Mouse (Mus musculus) retina, postnatal 1 day (tissue): ENCODE measurements at regions not wholly inside any gene's neighbourhood (a gene's known extent, or its start where the extent isn't known, plus 50 kb on each side); places are given as distances from the start of the nearest gene placed in this dataset.
A peak's percentile ranks its signal among the peaks of the same experiment; 100 is the strongest.

Source experiments
- DNase-seq: peaks from one replicate; pipeline ENCODE4 v3.0.0-alpha.2; 2012

DNA sequence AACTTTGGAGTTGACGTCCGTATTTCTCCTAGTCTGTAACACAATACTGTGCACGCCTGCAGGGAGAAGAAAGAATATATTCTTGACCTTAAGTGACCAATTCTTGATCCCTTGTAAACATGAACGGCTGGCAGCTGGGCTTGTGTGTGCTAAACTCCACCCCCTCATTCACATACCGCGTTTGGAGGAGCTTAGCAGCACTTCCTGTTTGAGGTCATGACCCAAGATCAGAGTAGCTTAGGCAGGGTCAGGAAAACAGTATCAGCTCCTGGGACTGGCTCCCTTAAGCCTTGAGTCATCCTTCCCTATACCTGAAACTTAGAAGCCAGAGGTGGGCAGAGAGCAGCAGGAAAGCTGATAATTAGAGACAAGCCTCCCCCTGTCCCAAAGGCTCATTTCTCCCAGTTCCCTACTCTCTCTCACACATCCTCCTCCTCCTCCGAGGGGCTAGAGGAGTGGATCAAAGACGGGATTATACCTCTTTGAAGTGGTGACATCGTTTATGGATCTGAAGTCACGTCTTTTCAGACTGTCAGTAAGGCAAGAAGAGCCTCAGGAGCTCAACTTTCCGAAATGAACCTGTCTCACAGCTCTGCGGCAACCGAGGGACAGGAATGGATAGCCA, 127.3 kb upstream of the Zfand5 start:
- peak; percentile 73 for DNase-seq

DNA sequence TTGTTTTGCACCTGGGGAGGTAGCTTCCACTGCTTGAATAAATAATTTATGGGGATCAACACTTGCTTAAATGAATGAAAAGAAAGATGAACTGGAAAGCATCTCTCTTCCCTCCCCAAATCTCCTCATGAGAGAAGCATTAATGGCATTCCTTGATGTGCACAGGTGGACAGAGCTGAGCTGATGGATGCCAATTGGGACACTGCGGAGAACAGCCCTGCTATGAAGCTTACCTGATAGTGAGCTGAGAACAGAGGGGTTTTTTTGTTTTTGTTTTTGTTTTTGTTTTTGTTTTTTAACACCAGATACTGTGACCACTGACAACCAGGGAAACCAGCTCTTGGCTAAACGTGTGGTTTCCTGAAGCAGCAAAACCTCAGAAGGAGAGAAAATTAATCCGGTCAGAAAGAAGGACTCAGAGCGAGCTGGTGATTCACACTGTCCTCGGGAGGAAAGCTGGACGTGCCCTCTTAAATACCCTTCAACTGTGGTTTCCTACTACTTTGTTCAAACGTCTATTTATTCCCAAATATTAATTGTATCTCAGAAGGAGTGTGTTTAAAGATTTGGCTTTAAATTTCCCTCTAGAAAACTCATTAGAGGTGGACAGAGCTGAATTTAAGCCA, 128.0 kb upstream of the Zfand5 start:
- DNase-seq = no peak

DNA sequence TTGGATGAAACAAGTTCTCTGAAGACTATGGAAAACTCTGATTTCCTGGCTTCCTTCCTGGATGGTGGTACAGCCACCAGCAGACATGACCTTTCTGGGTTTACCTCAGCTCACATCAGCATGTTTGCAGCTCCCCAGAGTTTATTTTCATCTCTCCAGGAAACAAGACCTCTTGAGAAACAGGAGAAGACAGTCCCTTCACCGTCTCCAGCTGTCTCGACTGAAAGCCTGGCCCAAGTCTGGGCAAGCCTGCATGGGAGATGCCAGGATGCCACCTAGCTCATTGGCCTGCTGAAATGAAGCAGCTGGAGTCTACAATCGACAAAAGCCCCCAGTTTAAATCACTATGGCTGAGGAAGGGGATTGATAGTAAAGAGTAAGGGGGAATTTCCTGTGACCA, 131.6 kb upstream of the Zfand5 start:
- no peak for DNase-seq

DNA sequence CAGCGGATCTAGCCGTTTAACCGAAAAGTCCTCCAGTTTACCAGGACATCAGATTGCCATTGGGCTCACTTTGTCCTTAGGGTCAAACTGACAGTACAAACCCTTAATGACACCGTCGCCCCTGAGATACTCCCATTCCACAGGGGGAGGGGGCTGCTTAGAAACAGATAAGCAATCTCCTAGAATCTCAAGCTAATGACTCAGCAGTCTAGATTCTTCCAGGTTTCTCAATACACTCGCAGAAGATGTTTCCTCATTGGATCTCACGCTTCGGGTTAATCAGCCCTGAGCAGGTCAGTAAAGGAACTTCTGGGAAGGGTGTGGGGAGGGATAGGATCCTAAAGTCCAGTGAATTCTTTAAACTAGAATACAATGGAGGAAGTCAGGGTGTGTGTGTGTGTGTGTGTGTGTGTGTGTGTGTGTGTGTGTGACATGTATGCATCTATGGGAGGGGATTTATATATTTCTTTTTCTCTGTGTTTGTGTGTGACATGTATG, 133.0 kb upstream of the Zfand5 start:
- peak; percentile 42 for DNase-seq

DNA sequence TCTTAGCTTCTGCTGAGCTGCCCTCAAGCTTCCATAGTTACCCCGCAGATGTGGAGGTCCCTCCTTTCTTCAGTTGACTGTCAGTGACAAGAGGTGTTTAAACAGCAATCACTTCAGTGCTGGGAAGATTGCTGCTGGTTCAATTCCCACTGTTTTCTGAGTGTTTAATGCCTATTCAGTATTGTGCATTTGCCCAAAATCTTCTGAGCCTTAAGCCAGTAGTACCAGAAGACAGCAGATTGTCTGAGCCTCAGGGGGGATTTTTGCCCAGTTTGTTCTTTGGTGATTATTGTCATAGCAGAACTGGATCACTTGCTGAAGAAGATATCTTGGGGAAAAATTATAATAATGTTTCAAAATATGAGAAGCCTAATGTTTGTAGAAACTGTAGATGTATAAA, 135.3 kb upstream of the Zfand5 start:
- DNase-seq = no peak

DNA sequence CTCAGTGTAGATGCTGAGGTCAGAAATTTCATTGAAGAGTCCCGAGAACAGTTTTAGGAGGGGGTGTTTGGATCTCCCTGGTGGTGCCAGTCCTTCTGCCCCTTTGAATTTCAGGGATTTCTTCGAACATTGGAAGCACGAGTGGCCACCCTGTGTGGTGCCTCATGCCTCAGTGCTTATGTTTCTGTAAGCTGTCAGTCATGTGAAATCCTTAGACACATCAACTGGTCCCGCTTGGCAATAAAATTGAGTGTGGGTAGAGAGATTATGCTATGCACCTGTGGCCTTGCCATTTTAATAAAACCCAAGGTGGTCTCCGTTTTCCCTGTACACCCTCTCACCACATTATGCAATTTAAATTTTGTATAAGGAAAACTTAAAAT, 136.1 kb upstream of the Zfand5 start:
- DNase-seq = no peak

DNA sequence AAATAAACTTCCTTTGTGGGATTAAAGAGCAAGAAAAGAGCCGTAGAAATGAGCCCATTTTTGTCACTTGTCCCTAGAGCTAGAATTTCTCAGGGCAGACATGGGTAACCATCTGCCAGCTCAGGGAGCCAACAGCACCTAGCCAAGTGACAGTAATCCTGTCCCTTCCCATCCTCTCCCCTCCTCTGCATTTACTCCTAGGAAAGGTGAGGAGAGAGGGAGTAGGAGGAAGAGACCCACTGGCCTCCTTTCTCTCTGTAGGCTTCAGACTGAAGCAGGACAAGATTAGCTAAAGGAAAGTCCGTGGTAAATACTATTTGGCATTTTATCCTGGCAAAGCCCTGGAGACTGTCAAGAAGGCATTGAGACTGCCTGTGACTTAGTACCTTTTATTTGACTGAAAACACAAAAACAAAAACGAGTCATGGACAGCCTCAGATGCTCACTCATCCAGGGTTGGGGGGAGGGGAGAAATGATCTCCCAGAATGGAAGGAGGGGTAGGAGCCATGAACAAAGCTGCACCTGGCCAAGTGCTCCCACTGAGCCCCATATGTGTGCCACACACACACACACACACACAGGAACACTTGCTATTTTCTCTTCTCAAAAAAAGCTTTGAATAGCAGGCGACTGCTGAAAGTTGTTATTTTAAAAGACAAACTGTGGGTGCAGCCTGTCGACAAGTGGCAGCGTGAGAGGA, 136.6 kb upstream of the Zfand5 start:
- DNase-seq = peak; percentile 44

DNA sequence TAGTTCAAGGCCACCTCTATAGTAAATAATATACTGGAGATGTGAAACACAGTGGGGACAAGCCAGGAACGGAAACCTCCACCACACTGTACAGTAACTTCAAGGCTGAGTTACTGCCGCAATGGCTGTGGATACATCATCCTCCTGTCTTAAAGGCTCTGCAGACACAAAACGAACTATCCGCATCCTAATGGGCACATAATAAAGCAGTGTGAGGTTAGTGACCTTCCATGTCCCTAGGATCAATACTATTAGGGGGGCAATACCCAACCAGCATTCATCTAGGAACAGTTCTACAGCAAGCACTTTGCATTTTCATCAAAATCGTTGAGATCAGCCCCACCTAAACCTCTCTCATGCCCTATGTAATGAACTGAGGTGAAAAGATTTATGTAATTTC, 142.4 kb upstream of the Zfand5 start:
- DNase-seq = no peak

DNA sequence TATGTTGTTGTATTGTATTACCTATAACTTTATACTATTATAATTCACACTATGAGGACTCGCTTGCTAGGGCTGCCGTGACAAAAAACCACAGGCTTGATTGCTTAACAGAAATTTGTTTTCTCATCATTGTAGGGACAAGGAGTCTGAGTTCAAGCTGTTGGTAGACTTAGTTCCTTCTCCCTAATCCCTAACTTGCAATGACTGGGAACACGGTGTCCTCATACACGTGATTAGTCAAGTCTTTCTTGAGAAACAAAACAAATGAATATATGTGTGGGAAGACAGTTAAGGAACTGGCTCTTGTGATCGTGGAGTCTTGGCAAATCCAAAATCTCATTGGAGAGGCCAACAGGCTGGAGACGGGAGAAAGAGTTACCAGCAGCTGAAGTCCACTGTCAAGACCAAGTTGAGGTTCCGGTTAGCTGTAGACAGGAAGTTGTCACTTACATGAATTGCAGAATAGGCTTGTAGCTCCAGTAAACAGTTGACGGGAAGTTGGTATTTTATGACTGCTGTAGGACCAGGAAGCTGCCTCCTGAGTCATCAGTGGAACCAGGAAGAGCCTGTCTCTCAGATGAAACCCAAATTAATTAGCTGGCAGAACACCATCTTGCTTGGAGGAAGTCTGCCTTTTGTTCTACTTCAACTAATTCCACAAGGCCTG, 144.9 kb upstream of the Zfand5 start:
- DNase-seq = no peak

DNA sequence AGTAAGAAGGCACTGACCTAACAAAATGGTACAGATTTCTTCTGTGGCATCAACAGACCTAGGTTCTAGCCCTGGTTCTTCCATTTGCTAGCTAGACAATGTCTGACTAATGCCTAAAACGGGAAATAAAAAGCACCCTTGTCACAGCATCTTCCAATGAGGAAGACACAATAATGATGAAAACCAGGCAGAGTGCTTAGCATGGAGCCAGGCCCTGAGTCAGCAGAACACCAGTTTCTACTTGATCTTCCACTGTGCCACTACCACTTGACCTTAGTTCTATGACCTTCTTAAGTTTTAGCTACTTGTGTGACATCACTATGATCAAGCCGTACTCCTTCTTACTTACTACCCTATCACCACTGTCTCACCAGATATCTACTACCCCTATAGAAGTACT, 145.4 kb upstream of the Zfand5 start:
- no peak for DNase-seq

DNA sequence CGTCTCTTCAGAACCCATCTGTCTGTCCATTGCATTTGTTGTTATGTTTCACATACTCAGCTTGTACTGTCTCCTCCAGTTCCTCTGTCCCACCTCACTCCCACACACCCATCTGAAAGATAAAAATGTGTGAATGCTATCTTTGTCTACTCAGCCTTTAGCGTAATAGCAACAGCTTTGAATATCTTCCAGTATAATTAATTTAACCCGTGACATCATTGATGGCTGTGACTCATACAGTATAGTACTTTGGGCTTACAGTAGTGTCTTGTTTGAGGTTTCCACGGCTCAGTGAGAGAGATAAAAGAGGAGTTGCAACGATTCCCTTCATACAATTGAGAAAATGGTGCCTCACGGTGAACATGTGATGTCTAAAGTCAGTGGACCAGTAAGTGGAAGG, 152.6 kb upstream of the Zfand5 start:
- no peak for DNase-seq

DNA sequence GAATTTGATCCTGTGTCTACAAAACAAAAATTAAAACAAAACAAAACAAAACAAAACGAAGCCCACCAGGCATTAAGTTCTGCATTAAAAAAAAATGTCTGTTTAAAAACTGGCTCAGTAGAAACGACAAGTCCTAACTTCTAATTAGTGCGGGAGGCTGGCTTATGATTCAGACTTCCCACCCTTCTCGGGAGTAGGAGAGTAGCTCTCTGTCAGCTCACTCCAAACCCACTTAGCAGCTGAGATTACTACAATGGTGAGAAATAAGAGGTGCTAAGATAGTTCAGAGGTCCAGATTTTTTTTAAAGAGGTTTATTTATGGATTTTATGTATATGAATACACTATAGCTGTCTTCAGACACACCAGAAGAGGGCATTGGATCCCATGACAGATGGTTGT, 153.3 kb upstream of the Zfand5 start:
- DNase-seq = no peak

DNA sequence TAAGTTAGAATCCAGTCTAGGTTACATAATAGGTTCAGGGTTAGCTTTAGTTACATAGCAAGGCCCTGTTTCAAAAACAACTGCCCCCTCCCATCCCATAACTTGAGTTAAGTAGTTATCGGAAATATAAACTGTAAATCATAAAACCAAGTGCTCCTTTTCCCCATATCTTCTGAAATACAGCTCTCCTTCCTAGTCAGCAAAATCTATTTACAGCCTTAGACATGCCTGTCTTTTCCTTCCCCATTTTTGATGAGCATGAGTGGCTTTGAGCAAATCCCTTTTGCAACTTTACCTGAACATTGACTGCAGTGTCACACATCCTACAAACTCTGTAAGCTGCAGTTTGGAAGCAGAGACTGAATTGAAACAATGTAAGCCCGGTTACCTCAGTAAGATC, 156.4 kb upstream of the Zfand5 start:
- DNase-seq = no peak

DNA sequence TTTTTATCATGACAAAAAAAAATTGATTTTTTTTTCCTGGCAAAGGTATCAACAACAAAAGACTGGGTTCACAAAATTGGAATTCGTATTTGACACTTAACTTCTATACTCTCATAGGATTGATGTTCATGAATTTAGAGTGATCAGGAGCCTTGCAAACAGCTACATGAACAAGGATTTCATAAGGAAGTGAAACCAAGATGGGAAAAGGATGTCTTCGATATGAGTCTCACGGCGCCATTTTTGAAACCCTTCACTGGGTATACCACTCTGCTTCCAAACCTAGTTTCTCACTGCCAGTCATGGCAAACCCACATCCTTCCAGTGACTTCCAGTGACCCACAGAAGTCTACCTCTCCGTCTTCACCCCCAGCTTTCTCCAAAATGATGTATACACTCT, 157.8 kb upstream of the Tmc1 start:
- no peak for DNase-seq

DNA sequence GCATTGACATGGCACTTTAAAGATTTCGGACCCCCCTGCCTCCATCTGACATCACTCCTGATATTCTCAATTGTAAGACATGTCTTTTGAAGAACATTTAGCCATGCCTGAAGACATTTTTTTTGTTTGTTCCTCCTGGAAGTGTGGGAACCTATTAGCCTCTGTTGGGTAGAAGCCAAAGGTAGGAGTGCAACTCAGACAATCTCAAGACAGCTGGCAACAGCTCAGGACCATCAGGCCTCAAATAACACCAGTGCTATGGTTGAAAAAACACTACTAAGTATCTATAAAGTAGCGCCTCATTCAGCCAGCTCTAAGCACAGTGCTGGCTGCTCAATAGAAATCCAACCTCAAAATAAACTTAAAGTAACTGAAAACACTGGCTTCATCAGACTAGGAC, 154.3 kb upstream of the Tmc1 start:
- no peak for DNase-seq

DNA sequence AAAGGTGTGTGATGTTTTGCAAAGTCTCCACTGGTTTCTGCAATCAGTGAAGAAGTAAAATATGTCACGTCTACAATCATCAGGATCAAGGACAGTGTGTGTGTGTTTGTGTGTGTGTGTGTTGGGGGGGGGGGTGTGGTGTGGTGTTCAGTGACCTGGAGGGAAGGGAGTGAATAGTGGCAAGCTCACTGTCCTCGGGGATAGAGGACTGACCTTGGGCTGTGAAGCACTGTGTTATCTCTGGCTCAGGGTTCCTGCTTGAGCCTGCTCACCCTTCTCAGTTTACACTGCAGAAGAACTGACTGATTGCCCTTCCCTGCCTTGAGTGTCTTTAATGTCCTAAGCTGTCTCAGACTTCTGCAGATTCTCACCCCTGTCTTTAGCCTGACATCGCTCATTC, 153.7 kb upstream of the Tmc1 start:
- no peak for DNase-seq

DNA sequence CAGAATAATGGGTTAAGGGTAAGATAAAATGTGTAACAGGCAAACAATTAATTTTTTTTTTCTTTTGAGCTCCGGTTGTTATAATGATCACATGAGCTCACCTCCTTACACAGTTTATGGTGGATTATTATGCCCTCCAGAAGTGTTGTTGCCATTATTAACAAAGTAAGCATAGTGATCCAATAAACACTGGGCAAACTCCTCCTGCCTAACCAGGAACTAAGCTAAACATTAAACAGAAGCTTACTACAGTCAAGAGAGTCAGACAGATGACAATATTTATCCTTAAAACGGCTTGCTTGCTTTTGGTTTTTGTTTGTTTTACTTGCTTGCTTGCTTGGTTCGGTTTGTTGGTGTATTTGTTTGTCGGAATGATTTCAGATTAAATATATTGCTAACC, 153.3 kb upstream of the Tmc1 start:
- no peak for DNase-seq

DNA sequence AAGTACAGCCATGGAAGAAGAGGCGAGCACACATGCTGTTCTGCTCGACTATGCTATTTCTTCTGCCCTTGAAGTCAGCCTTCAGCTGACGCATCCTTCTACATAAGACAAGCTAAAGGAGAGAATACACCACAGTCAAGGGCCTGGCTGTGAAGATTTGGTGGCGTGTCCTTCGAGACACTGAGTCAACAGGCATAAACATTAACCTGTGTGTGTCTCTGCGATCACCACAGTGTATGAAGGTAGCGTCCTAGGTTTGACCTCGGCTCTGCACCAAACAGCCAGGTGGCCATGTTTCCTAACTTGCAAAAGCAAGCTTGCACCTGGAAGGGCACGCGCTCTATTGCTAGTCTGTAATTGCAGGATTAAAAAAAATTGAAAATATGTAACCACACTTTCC, 152.8 kb upstream of the Tmc1 start:
- DNase-seq = no peak

DNA sequence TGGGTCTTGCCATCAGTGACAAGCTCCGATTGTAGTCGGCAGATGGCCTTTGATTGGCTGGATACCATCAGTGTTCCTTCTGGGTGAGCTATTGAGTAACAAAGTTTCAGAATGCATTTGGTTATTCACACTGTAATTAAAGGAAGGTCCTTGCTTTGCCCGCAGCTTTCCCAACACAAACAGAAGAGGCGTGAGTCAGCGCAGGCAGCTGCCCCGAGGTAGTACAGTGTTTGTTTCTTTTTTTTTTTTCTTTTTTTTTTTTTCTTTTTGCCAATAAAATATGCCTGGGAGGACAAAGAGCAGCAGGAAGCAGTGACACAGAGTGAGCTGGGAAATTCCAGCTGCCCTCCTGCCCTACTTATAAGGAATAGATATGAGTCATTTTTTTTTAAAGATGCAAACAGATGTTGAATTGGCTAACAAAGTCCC, 152.3 kb upstream of the Tmc1 start:
- DNase-seq = peak; percentile 58

DNA sequence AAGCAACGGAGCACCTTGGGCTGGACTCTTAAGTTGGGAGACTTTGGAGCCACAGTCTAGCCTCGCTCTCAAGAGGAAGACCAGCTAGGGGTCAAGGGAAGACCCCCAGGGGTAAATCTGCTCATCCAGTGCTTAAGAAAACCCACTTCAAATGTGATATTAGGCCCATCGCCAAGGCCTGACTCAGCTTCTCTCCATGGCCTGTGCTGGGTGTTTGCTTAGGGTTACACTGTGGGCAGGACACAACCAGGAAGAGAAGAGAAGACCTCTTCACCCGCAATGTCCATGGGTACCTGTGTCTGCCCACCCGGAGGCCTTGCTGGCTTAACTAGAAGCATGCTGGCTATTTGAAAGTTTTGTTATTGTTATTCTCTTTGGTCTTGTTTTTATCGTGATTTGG, 151.0 kb upstream of the Tmc1 start:
- no peak for DNase-seq

DNA sequence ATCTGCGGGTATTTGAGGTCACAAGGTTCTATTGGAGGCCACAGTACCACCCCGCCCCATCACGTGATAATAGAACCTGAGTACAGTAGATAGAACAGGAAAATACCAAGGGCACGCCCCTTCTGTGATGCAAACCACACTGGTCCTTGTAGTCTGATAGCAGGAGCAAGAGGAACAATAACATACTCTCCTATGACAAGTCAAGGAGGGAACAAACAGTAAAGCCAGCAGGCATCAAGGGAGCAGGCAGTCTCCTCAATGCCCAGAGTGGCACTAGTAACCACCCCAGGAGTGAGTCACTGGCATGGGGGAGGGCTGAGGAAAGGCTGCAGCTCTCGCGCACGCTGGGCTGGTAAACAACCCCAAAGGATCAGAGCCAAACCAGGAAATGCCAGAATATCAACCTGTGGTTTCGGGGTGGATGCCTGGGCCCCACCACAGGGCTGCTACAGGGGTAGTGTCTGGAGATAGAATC, 150.5 kb upstream of the Tmc1 start:
- DNase-seq = no peak

DNA sequence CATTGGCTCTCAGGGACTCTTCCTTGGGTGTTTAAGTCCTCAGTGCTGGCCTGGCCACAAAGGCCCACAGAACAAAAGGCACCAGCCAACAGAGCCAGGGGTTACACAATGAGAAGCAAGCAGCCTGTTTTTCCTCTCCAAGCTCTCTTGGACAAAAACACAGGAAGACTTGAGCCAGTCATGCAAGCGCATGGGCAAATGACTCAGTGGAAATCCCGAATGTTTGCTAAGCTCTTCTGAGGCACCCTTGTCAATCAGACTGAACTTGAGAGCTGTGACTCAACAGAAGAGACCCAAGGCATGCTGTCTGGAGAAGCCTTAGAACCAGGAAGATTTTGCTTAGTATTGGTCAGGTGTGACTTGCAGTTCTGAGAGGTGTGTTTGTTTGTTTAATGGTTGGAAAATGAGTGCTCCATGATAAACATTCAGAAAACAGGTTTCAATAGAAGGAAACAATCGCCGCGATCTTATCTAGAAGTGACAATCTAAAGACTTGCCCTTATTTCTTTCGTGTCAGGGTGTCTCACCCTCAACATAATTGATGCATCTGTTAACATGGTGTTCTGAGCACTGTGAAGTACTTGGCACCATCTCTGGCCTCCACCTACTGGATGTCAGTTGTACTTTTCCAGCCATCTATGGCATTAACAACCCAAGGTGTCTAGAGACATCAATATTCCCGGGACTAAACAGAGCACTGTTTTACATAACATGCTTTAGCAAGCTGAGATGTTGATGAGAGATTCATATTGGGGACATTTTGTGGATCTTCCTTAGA, 124.0 kb upstream of the Tmc1 start:
- DNase-seq = no peak

DNA sequence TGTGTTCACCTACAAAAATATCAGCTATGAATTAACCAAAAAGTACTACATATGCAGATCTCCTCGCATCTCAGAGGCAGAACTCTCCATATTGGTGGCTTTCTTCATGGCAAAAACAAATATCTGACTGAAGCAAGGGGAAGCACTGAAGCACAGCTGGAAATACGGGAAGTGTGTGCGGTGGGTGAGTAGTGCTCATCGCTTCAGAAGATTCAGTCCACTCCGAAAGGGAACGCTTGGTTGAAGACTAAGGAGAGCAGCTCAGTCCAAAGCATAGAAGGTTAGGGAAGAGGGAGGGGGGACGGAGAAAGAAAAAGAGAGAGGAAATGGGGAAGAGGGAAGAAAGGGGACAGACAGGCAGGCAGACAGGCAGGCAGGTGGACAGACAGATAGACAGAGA, 114.4 kb upstream of the Tmc1 start:
- DNase-seq = no peak
